Mouse (Mus musculus) adrenal gland, postnatal 36 days (tissue): ENCODE data around the gene Rnf151. TPM values are rescaled to one million over a fixed set of nuclear protein-coding genes. Genes with fewer than 3 reads are reported as not detected.
"Not testable (repeated sequence)": the region's sequence is repeated elsewhere in the genome, so short reads cannot be mapped to it uniquely, and the experiment has no call there.

Experiments used
- DNase-seq, 2 experiments: peaks; one replicate each; pipeline ENCODE4 v3.0.0; 2021; ENCODE audit warnings: mixed read lengths in 1 of 2
- total RNA-seq, 2 experiments: library from RNA; stranded (reverse); gene quantifications; 2 replicates each; pipeline ENCODE4 v1.2.3; 2021

Rnf151 gene
- total RNA-seq, 2 experiments from 2014 or later = not detected

DNA sequence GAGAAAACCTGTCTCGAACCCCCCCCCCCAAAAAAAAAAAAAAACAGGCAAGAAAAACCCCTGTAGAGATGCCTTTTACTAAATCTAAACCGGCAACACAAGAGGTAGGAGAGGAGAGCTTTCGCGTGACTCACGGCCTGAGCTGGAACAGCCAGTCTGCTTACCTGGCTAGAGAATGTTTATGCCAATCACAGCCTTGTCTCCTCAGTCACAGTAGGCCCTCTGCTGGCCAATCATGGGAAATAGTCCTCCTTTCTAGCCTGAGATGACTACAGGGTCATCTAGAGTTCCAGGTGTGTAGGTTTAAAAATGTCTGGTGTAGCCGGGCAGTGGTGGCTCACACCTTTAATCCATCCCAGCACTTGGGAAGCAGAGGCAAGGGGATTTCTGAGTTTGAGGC, 50.4 kb downstream of the Rnf151 start:
- DNase-seq = peak; percentile 61 to 75

DNA sequence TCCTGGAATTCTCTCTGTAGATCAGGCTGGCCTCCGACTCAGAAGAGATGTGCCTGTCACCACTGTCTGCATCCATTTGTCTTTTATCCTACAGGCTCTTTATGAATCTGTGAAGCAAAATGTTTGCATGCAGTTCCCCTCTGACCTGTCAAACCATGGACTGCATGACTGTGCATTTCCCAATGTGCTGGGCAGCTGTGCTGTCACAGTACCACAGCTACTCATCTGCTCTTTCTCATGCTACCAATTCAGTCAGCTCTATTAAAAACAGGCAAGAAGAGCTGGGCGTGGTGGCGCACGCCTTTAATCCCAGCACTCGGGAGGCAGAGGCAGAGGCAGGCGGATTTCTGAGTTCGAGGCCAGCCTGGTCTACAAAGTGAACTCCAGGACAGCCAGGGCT, 50.9 kb downstream of the Rnf151 start:
- DNase-seq = not testable (repeated sequence)

Other genes starting within 250 kb of the Rnf151 start
- gene E4f1, start 247.8 kb downstream of the Rnf151 start, total RNA-seq = 10 to 100 TPM; 16.8 to 20.2 TPM
- gene Pgp, start 247.7 kb downstream of the Rnf151 start, total RNA-seq = 10 to 100 TPM; 85.9 to 94.4 TPM
- under 1 TPM; 0.30 to 0.46 TPM for gene Bricd5, start 244.2 kb downstream of the Rnf151 start, total RNA-seq
- gene Mlst8, start 239.0 kb downstream of the Rnf151 start, total RNA-seq = 10 to 100 TPM; 22.8 to 24.3 TPM
- 10 to 100 TPM; 14.7 to 25.7 TPM for gene Caskin1, start 229.5 kb downstream of the Rnf151 start, total RNA-seq
- gene Traf7, start 190.1 kb downstream of the Rnf151 start, total RNA-seq = 100 to 1,000 TPM in 1 of 2 experiments, 10 to 100 TPM in 1; 94.7 to 118 TPM
- 1 to 10 TPM in 1 of 2 experiments, under 1 TPM in 1; 0.70 to 1.3 TPM for gene Rab26, start 183.9 kb downstream of the Rnf151 start, total RNA-seq
- 10 to 100 TPM; 46.9 to 49.1 TPM for gene Pkd1, start 168.2 kb downstream of the Rnf151 start, total RNA-seq
- 100 to 1,000 TPM in 1 of 2 experiments, 10 to 100 TPM in 1; 79.2 to 103 TPM for gene Tsc2, start 85.4 kb downstream of the Rnf151 start, total RNA-seq
- 1 to 10 TPM; 7.8 TPM for gene Nthl1, start 85.4 kb downstream of the Rnf151 start, total RNA-seq
- gene Slc9a3r2, start 67.7 kb downstream of the Rnf151 start, total RNA-seq = 10 to 100 TPM; 48.0 to 88.5 TPM
- gene Npw, start 59.6 kb downstream of the Rnf151 start, total RNA-seq = not detected
- gene Zfp598, start 48.4 kb downstream of the Rnf151 start, total RNA-seq = 10 to 100 TPM; 47.5 to 51.1 TPM
- gene Syngr3, start 28.1 kb downstream of the Rnf151 start, total RNA-seq = 1 to 10 TPM; 1.7 to 2.0 TPM
- 10 to 100 TPM; 34.5 to 42.0 TPM for gene Gfer, start 21.9 kb downstream of the Rnf151 start, total RNA-seq
- gene Noxo1, start 21.8 kb downstream of the Rnf151 start, total RNA-seq = 1 to 10 TPM; 4.5 to 6.1 TPM
- gene Tbl3, start 10.4 kb downstream of the Rnf151 start, total RNA-seq = 10 to 100 TPM; 36.0 to 38.5 TPM
- gene Rps2, start 53 bp upstream of the Rnf151 start, total RNA-seq = 100 to 1,000 TPM; 720 to 747 TPM
- 100 to 1,000 TPM; 239 to 246 TPM for gene Ndufb10, start 6.4 kb upstream of the Rnf151 start, total RNA-seq
- gene Rpl3l, start 9.8 kb upstream of the Rnf151 start, total RNA-seq = under 1 TPM in 1 of 2 experiments, not detected in 1; 0.40 TPM
- gene Msrb1, start 18.6 kb upstream of the Rnf151 start, total RNA-seq = 10 to 100 TPM; 84.2 to 86.1 TPM
- 1 to 10 TPM; 1.8 to 2.2 TPM for gene Hs3st6, start 34.9 kb upstream of the Rnf151 start, total RNA-seq
- 1 to 10 TPM; 1.0 to 1.1 TPM for gene Meiob, start 86.2 kb upstream of the Rnf151 start, total RNA-seq
- gene Hagh, start 122.1 kb upstream of the Rnf151 start, total RNA-seq = 100 to 1,000 TPM in 1 of 2 experiments, 10 to 100 TPM in 1; 97.1 to 102 TPM
- 10 to 100 TPM; 22.7 to 39.8 TPM for gene Fahd1, start 132.3 kb upstream of the Rnf151 start, total RNA-seq
- gene Igfals, start 147.9 kb upstream of the Rnf151 start, total RNA-seq = 1 to 10 TPM; 4.1 to 4.3 TPM
- 10 to 100 TPM; 47.7 to 57.9 TPM for gene Nubp2, start 168.3 kb upstream of the Rnf151 start, total RNA-seq
- 10 to 100 TPM; 31.2 to 34.7 TPM for gene Spsb3, start 168.6 kb upstream of the Rnf151 start, total RNA-seq
- 10 to 100 TPM; 41.0 to 42.3 TPM for gene Eme2, start 177.0 kb upstream of the Rnf151 start, total RNA-seq
- gene Mrps34, start 177.1 kb upstream of the Rnf151 start, total RNA-seq = 100 to 1,000 TPM; 109 to 177 TPM
- gene Nme3, start 178.4 kb upstream of the Rnf151 start, total RNA-seq = 100 to 1,000 TPM in 1 of 2 experiments, 10 to 100 TPM in 1; 51.3 to 113 TPM
- 100 to 1,000 TPM in 1 of 2 experiments, 10 to 100 TPM in 1; 82.1 to 126 TPM for gene Mapk8ip3, start 218.9 kb upstream of the Rnf151 start, total RNA-seq
- gene Jpt2, start 242.6 kb upstream of the Rnf151 start, total RNA-seq = 10 to 100 TPM; 25.1 to 26.4 TPM